ENCODE assay signal across 8 mouse cellular contexts in the genomic region with DNA sequence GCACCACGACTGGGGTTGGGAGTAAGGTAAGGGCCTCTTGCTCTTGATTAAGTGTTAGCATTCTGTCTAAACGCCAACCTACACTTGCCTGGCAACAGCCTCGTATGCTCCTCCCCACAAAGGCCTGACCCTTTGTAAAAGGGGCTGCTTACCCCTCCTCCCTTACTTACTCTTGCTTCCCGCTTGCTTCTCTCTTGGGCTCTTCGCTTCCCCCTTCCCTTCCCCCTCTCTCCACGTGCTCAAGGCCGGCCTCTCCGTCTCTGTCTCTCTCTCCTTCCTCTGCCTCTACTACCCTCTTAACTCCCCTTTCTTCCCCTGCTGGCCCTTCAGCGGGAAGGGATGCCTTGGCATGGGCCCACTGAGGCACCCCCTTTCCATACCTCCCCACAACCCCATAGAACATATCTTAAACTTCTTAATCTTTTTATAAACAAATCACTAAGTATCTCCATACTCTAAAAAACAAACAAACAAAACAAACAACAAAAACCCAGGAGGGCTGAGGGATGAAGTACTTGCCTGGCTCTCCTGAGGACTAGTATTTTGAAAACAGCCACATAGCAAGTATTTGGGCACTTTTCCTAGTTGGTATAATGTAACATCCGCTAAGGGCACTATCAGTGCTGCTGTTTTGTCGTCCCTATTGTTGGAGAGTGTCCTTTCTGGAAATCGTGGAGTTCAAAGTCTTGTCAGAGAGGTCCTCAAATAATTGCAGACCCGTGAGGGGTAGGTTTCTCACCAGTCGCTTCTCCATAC. TPM values are rescaled to one million over a fixed set of nuclear protein-coding genes. Genes with fewer than 3 reads are reported as not detected.
A peak's percentile ranks its signal among the peaks of the same experiment; 100 is the strongest.
DNase-seq lines count a peak whose midpoint lies in the region; ATAC-seq and TF ChIP-seq lines count a peak whose summit lies in the region.

No protein-coding gene starts in this region.

- peak overlapping the region; percentile 72 for H3K4me3 ChIP-seq in left cerebral cortex, adult 2 months
- peak overlapping the region; percentile 55 for H3K4me3 ChIP-seq in embryonic facial prominence, embryonic 12.5 days
- peak overlapping the region; percentile 69 for H3K4me3 ChIP-seq in intestine, embryonic 15.5 days (replicated peaks)
- peak overlapping the region; percentile 55 for H3K4me3 ChIP-seq in midbrain, embryonic 13.5 days (replicated peaks)

- H3K4me2 ChIP-seq in embryonic facial prominence, embryonic 12.5 days (replicated peaks): peak overlapping the region; percentile 99
- H3K4me2 ChIP-seq in intestine, embryonic 15.5 days (replicated peaks): peak overlapping the region; percentile 99
- H3K4me2 ChIP-seq in midbrain, embryonic 13.5 days (replicated peaks): peak overlapping the region; percentile 98

- no peaks in the 10 kb centered on the region for H3K9me3 ChIP-seq in embryonic facial prominence, embryonic 12.5 days
- H3K9me3 ChIP-seq in intestine, embryonic 15.5 days: no peaks in the 10 kb centered on the region
- H3K9me3 ChIP-seq in midbrain, embryonic 13.5 days: no peaks in the 10 kb centered on the region

- H3K27ac ChIP-seq in left cerebral cortex, adult 2 months: peak overlapping the region; percentile 64
- H3K27ac ChIP-seq in embryonic facial prominence, embryonic 12.5 days: no peak overlapping the region
- H3K27ac ChIP-seq in intestine, embryonic 15.5 days: no peak overlapping the region
- H3K27ac ChIP-seq in midbrain, embryonic 13.5 days: no peak overlapping the region

- ATAC-seq in embryonic facial prominence, embryonic 12.5 days (ENCODE audit: insufficient number of reproducible peaks, insufficient read depth, low FRiP score, low TSS enrichment): no peak
- ATAC-seq in intestine, embryonic 15.5 days: 0 out of 2 replicates have a peak, but pooled peaks have one; percentile 9
- ATAC-seq in midbrain, embryonic 13.5 days: peak; percentile 26; the same call in 1 of the 2 replicates
- ATAC-seq in CD4-positive, CD25-positive, alpha-beta regulatory T cell, adult 4 months: no peak

- intact Hi-C loops in left cerebral cortex, adult 2 months (cut with DNase I): no loop called here
- intact Hi-C loops in left cerebral cortex, postnatal 14 days (cut with DNase I): no loop called here

- TF ChIP-seq CTCF in left cerebral cortex, adult 2 months (IDR thresholded peaks at IDR 0.05): no peak

- 9% methylated on average over 14 of the region's 14 CpGs for WGBS in embryonic facial prominence, embryonic 12.5 days
- 22% methylated on average over 14 of the region's 14 CpGs for WGBS in intestine, embryonic 15.5 days
- 4% methylated on average over 14 of the region's 14 CpGs for WGBS in midbrain, embryonic 13.5 days

- peaks cover 6% of the 10 kb centered on the region; the same call in 1 of the 2 replicates for H3K27me3 ChIP-seq in embryonic facial prominence, embryonic 12.5 days
- H3K27me3 ChIP-seq in intestine, embryonic 15.5 days (replicated peaks): no peaks in the 10 kb centered on the region
- H3K27me3 ChIP-seq in midbrain, embryonic 13.5 days: peaks cover 22% of the 10 kb centered on the region; the same call in 1 of the 2 replicates

- H3K9ac ChIP-seq in embryonic facial prominence, embryonic 12.5 days: no peak overlapping the region
- 0 out of 2 replicates have a peak overlapping the region, but pooled peaks have one; percentile 59 for H3K9ac ChIP-seq in intestine, embryonic 15.5 days
- 0 out of 2 replicates have a peak overlapping the region, but pooled peaks have one; percentile 74 for H3K9ac ChIP-seq in midbrain, embryonic 13.5 days (replicated peaks)

- H3K36me3 ChIP-seq in embryonic facial prominence, embryonic 12.5 days: no peaks in the 10 kb centered on the region
- no peaks in the 10 kb centered on the region for H3K36me3 ChIP-seq in intestine, embryonic 15.5 days
- H3K36me3 ChIP-seq in midbrain, embryonic 13.5 days: no peaks in the 10 kb centered on the region

- peaks cover 10% of the 10 kb centered on the region; the same call in 1 of the 2 replicates for H3K4me1 ChIP-seq in embryonic facial prominence, embryonic 12.5 days
- H3K4me1 ChIP-seq in intestine, embryonic 15.5 days (replicated peaks): peaks cover 10% of the 10 kb centered on the region; the same call in 1 of the 2 replicates
- peaks cover 21% of the 10 kb centered on the region for H3K4me1 ChIP-seq in midbrain, embryonic 13.5 days (replicated peaks)

- DNase-seq in left cerebral cortex, adult 2 months (ENCODE audit: extremely low spot score in 1 of 2, low spot score in 2 of 2): no peak
- no peak for DNase-seq in left cerebral cortex, postnatal 14 days (ENCODE audit: low spot score in 2 of 2)
- DNase-seq in ovary, postnatal 36 days (ENCODE audit: low spot score): no peak
- no peak for DNase-seq in cerebellum, adult 9-10 months

RNA-seq across cellular contexts. Expression of a gene that starts 1.3 kb away (rescaled TPM):
- 1 to 10 TPM; 7.3 to 7.9 TPM for total RNA-seq in left cerebral cortex, adult 2 months (2021)
- total RNA-seq in left cerebral cortex, postnatal 14 days (2021): 1 to 10 TPM; 4.2 to 6.8 TPM
- 4.2 and 5.2 TPM in 2 replicates for polyA plus RNA-seq in embryonic facial prominence, embryonic 12.5 days (2016; fragmentation: Nextera tagmentation; extraction: Ambion mirVana)
- polyA plus RNA-seq in intestine, embryonic 15.5 days (2015; fragmentation: Nextera tagmentation; extraction: Ambion mirVana): 5.4 and 5.6 TPM in 2 replicates
- 2.4 and 3.4 TPM in 2 replicates for polyA plus RNA-seq in midbrain, embryonic 13.5 days (2015; fragmentation: Nextera tagmentation; extraction: Ambion mirVana)
- 10 to 100 TPM; 28.4 to 29.6 TPM for polyA plus RNA-seq in CD4-positive, CD25-positive, alpha-beta regulatory T cell, adult 4 months (2017; shearing (Covaris generic))

RNA-seq across cellular contexts. Expression of a gene that starts 46.0 kb away (rescaled TPM):
- total RNA-seq in left cerebral cortex, adult 2 months (2021): 10 to 100 TPM; 74.0 to 78.6 TPM
- total RNA-seq in left cerebral cortex, postnatal 14 days (2021): 10 to 100 TPM; 59.5 to 64.6 TPM
- 26.0 and 26.2 TPM in 2 replicates for polyA plus RNA-seq in embryonic facial prominence, embryonic 12.5 days (2016; fragmentation: Nextera tagmentation; extraction: Ambion mirVana)
- 45.5 and 48.0 TPM in 2 replicates for polyA plus RNA-seq in intestine, embryonic 15.5 days (2015; fragmentation: Nextera tagmentation; extraction: Ambion mirVana)
- polyA plus RNA-seq in midbrain, embryonic 13.5 days (2015; fragmentation: Nextera tagmentation; extraction: Ambion mirVana): 25.2 and 25.9 TPM in 2 replicates
- polyA plus RNA-seq in CD4-positive, CD25-positive, alpha-beta regulatory T cell, adult 4 months (2017; shearing (Covaris generic)): 10 to 100 TPM; 11.5 to 18.8 TPM

Comparison
In these comparisons a context has a peak if more than half of its experiments do, and no peak if none do; other contexts are left out.
1. ATAC-seq: peak in intestine, embryonic 15.5 days (single experiment) and midbrain, embryonic 13.5 days (single experiment); none in embryonic facial prominence, embryonic 12.5 days (single experiment) and CD4-positive, CD25-positive, alpha-beta regulatory T cell, adult 4 months (single experiment).
2. Peak in every context shown above with its lines, with median percentiles within 50 percentile points of each other: H3K4me3 ChIP-seq and H3K4me2 ChIP-seq.